Mouse (Mus musculus) layer of hippocampus, adult 2 months (tissue): ENCODE results near the gene Harbi1. TPM values are rescaled to one million over a fixed set of nuclear protein-coding genes. Genes with fewer than 3 reads are reported as not detected.

Source experiments
- DNase-seq, 2 experiments: peaks; one replicate each; pipeline ENCODE4 v3.0.0; 2022; ENCODE audit warnings: low spot score in 2 of 2
- H3K27ac ChIP-seq: fragments of 200-600 bp; 2 replicates; pipeline ENCODE4 v1.8.1; 2022
- H3K4me3 ChIP-seq: fragments of 200-600 bp; 2 replicates; pipeline ENCODE4 v1.8.1; 2022; ENCODE audit warnings: mild to moderate bottlenecking
- CTCF ChIP-seq: fragments of 200-600 bp; conservative IDR thresholded peaks from 2 replicates; pipeline ENCODE4 v1.8.1; 2022; ENCODE audit warnings: antibody characterized with exemption, mild to moderate bottlenecking, moderate library complexity
- long read RNA-seq, 2 experiments: library from polyadenylated mRNA; stranded (forward); transcript quantifications; one replicate each; pipeline ENCODE4 v2.0.0; 2021; ENCODE audit warnings: borderline mapping rate in 2 of 2
- total RNA-seq, 2 experiments: library from RNA; stranded (reverse); gene quantifications; 2 replicates each; pipeline ENCODE4 v1.2.3; 2021

The Harbi1 gene
- 1 to 10 TPM; 6.7 to 10.0 TPM for total RNA-seq
- long read RNA-seq, experiment 1, transcript Harbi1-201 (3 exons, 2,308 nt) = major isoform, 5 of 10 reads
- long read RNA-seq, experiment 1, partial matches to known transcripts = 0 of 10 reads
- long read RNA-seq, experiment 1, other reads (novel, unspliced or antisense) = 5 of 10 reads
- long read RNA-seq, experiment 2, transcript Harbi1-201 (3 exons, 2,308 nt) = major isoform, 9 of 13 reads
- long read RNA-seq, experiment 2, partial matches to known transcripts = 1 of 13 reads
- long read RNA-seq, experiment 2, other reads (novel, unspliced or antisense) = 3 of 13 reads

DNA sequence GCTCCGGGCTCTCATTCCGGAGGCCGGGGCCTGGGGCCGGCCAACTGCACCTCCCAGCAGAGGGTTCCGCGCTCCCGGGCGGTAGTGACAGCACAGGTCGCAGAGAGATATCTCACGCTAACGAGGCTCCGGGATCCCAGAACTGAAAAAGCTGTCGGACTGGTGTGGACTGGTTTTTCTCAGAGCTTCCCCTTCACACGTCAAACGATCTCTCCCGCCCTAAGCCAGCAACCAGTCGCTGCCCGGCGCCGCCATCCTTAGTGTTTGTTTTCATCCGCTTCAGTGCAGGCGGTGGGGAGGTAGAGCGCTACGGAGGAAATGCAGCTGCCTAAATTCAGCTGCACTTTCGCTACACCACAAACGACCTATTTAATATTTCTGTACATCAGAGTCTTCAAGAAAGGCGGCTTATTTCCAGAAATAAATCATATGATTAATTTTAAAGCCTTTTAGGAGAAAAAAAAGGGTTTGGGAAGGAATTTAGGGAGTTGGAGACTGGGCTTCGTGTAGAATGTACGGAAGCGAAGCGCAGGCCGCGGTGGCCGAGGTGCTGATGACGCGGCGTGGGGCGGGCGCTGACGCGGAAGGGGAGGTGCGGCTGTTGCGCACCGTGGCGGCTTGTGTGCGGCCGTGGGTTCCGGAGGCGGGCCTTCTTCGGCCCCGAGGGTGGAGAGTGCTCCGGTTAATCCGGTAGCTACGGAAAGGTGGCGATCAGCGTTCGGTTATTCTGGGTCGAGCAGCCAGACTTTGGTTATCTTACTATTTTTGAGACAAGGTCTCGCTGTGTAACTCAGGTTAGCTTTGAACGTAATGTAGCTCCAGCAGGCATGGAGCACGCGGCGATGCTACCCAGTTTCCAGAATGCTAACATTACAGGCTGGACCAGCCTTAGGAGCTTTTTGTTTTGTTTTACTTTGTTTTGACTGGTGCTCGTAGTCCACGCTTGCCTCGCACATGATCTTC lies at the start of gene Harbi1, which contains the start of gene Atg13:
TSS of gene Harbi1 (plus strand) at position 581 of the 963 bp plus-strand sequence.
TSS of gene Atg13 (minus strand) at position 305 of the 963 bp plus-strand sequence.
- DNase-seq = peak; percentile 93 to 95
- Histone ChIP-seq H3K27ac (peak within 1 kb of the TSS; percentile 99), H3K4me3 (peak within 1 kb of the TSS; percentile 97)
- TF ChIP-seq CTCF = no peak

DNA sequence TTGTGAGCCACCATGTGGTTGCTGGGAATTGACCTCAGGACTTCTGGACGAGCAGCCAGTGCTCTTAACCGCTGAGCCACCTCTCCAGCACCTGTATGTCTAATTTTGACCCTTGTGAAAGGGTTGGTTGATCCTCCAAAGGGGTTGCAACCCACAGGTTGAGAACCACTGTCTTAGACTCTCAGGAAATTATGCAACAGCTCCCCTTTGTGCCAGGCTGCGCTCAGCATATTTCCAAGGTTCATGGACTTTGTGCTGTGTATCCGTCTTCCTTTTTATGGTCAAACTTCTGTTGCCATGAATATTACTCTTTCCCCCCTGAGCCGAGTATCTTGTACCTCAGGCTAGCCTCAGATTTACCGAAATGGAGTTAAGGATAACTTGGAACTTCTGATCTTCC lies 49.7 kb upstream of the Harbi1 start:
- Histone ChIP-seq H3K27ac (no peak overlapping the region), H3K4me3 (no peak overlapping the region)
- DNase-seq = no peak
- no peak for TF ChIP-seq CTCF

DNA sequence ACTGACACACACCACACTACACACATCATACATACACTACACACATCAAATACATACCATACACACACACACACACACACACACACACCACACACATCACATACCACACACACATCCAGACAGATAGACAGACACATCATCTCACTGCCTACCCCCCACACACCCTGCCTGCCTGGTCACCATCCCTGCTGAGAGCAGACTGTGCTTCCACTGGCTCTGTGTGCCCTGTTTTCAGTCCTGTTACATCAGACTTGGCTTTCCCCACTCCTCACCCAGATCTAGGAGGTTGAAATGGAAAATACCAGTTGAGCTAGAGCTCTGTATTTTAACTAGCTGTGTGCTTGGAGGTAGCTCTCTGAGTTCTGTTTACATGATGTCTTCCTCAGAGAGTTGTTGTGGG lies 45.9 kb upstream of the Harbi1 start:
- TF ChIP-seq CTCF = no peak
- DNase-seq = no peak
- H3K27ac ChIP-seq = no peak overlapping the region
- no peak overlapping the region for H3K4me3 ChIP-seq

- TF ChIP-seq CTCF = no peak
- H3K4me3 ChIP-seq = no peak overlapping the region
- no peak overlapping the region for H3K27ac ChIP-seq
- no peak for DNase-seq
Observed at GRCm38 (mm10) chr2:91666386-91666910, 44.2 kb upstream of the Harbi1 start.

DNA sequence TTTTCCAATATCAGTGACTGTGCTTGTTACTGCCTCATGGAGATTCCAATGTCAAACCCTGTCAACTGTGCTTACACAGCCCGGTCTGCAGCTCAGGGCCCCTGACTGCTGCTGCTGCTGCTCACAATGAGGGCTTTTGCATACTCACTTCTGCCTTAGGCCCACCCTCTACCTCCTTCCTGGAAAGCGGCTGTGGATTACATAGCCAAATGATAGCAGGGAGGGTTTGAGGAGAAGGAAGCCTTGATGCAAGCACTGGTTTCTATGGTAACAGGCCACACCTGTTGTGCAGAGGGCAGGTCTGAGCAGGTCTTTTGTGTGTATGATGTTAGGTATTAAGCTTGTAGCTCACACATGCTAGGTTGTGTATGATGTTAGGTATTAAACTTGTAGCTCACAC lies 42.9 kb upstream of the Harbi1 start:
- no peak for TF ChIP-seq CTCF
- H3K27ac ChIP-seq = no peak overlapping the region
- DNase-seq = no peak
- no peak overlapping the region for H3K4me3 ChIP-seq

DNA sequence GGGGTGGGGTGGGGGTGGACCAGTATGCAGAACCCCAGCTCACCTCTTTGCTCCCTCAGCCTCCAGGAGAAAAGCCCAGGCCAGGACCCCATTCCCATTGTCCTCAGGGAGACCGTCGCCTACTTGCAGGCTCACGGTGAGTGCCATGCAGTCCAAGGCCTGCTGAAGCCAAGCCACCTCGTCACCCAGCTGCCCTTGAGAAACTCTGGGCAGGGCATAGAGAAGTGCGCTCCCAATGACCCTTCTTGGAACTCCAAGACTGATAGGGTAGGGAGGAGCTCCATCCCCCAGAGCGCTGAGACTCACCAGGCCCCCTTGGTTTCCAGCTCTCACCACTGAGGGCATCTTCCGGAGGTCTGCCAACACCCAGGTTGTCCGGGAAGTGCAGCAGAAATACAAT lies 41.3 kb upstream of the Harbi1 start:
- Histone ChIP-seq H3K27ac (no peak overlapping the region), H3K4me3 (no peak overlapping the region)
- TF ChIP-seq CTCF = no peak
- no peak for DNase-seq

GRCm38 (mm10) chr2:91670038-91670437 lies 40.6 kb upstream of the Harbi1 start:
- H3K4me3 ChIP-seq = no peak overlapping the region

GRCm38 (mm10) chr2:91673587-91673986 lies 37.1 kb upstream of the Harbi1 start:
- no peak for TF ChIP-seq CTCF
- DNase-seq = no peak
- Histone ChIP-seq H3K4me3 (no peak overlapping the region), H3K27ac (peak overlapping the region; percentile 10; the same call in 1 of the 2 replicates)

More at GRCm38 (mm10) chr2:91670038-91670437, 40.6 kb upstream of the Harbi1 start:
- no peak overlapping the region for H3K27ac ChIP-seq
- no peak for DNase-seq
- no peak for TF ChIP-seq CTCF

DNA sequence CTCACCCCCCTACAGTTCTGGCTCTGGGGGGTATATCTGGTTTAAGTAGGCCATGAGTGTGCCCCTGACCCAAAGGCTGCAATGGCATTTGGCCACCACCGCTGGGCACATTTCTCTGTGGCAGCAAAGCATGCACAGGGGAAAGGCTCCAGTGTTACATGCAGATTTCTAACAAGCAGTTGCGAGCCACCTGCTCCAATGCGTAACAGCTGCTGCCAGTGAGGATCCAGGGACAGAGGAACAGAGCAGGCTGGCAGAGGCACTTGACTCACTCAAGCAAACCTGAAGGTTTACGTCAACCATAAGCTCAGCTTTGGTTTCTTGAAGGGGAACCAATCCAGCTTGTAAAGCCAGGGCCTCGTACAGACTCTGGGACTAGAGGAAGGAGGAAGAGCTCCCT lies 35.8 kb upstream of the Harbi1 start:
- no peak overlapping the region for H3K4me3 ChIP-seq
- H3K27ac ChIP-seq = peak overlapping the region; percentile 67
- DNase-seq = peak; percentile 36 to 75
- TF ChIP-seq CTCF = no peak

GRCm38 (mm10) chr2:91676420-91676819 lies 34.2 kb upstream of the Harbi1 start:
- Histone ChIP-seq H3K27ac (no peak overlapping the region), H3K4me3 (no peak overlapping the region)
- no peak for DNase-seq
- no peak for TF ChIP-seq CTCF

DNA sequence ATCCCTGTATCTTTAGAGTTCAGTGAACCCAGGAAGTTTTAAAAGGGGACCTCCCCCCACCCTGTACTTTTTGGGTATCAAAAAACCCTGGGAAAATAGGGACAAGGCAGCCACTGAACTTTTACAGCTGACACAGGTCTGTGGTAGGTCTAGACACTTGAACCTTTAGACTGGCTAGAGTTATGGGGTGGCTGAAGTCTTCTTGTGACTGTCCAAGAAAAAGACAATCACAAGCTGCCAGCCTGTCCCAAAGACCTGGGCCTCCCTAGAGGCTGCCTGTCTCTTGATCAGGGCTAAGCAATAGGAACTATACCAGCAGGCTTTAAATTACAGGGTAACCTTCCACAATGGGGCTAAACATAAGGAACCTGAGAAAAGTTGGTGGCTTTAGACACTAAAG lies 33.7 kb upstream of the Harbi1 start:
- no peak overlapping the region for H3K27ac ChIP-seq
- no peak for DNase-seq
- TF ChIP-seq CTCF = no peak
- no peak overlapping the region for H3K4me3 ChIP-seq

DNA sequence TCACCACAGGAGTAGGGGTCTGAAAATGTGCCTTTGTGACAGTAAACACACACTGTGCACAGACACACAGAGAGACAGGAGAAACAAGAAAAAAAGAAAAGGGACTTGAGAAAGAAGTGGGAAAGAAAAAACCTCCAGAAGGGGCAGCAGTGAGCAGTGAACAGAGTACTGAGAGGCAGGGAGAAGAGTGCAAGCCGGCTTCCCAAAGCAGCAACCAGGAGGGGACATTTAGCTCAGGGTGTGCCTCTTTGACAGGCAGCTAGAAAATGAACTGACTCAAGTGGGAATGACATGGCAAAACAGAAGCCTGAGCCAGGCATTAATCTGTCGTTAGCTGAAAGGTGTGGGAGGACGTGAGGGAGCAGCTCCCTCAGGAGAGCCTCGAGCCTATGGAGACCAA lies 27.8 kb upstream of the Harbi1 start:
- Histone ChIP-seq H3K27ac (peak overlapping the region; percentile 59; the same call in 1 of the 2 replicates), H3K4me3 (no peak overlapping the region)
- TF ChIP-seq CTCF = peak; percentile 85
- DNase-seq = peak; percentile 70 to 73

GRCm38 (mm10) chr2:91683919-91684318 lies 26.7 kb upstream of the Harbi1 start:
- TF ChIP-seq CTCF = no peak
- Histone ChIP-seq H3K27ac (peak overlapping the region; percentile 59), H3K4me3 (no peak overlapping the region)
- DNase-seq = no peak
